Mouse (Mus musculus) intestine, postnatal 0 days (tissue): Measurements from ENCODE around the gene Mical2. TPM values are rescaled to one million over a fixed set of nuclear protein-coding genes. Genes with fewer than 3 reads are reported as not detected.

Source experiments
- ATAC-seq: fragments of 200-750 bp; cut with Nextera tagmentation; 2 replicates; pipeline ENCODE4 v1.8.0; 2017; ENCODE audit warnings: mild to moderate bottlenecking, moderate TSS enrichment, moderate library complexity
- H3K27ac ChIP-seq: fragments of 300-500 bp; sonication (generic); 2 replicates; pipeline ENCODE4 v1.5.1; 2014; ENCODE audit warnings: mild to moderate bottlenecking, low read depth, low read length, moderate library complexity
- H3K27me3 ChIP-seq: fragments of 300-500 bp; sonication (generic); replicated peaks from 2 replicates; pipeline ENCODE4 v1.6.1; 2014; ENCODE audit warnings: low read length, mixed read lengths; ENCODE audit not compliant: control insufficient read depth, insufficient read depth
- H3K36me3 ChIP-seq: fragments of 300-500 bp; sonication (generic); 2 replicates; pipeline ENCODE4 v1.6.1; 2014; ENCODE audit warnings: mild to moderate bottlenecking, moderate library complexity; ENCODE audit not compliant: control insufficient read depth, insufficient read depth
- H3K4me1 ChIP-seq: fragments of 300-500 bp; sonication (generic); replicated peaks from 2 replicates; pipeline ENCODE4 v1.6.1; 2014; ENCODE audit warnings: antibody characterized with exemption, low read length, mixed read lengths; ENCODE audit not compliant: control insufficient read depth, insufficient read depth
- H3K4me2 ChIP-seq: fragments of 300-500 bp; sonication (generic); replicated peaks from 2 replicates; pipeline ENCODE4 v1.6.1; 2014; ENCODE audit warnings: low read depth, mild to moderate bottlenecking, moderate library complexity
- H3K4me3 ChIP-seq: fragments of 300-500 bp; sonication (generic); 2 replicates; pipeline ENCODE4 v1.5.1; 2014; ENCODE audit warnings: low read depth, low read length
- H3K9ac ChIP-seq: fragments of 300-500 bp; sonication (generic); 2 replicates; pipeline ENCODE4 v1.6.1; 2014; ENCODE audit warnings: mild to moderate bottlenecking, low read depth, low read length
- H3K9me3 ChIP-seq: fragments of 300-500 bp; sonication (generic); 2 replicates; pipeline ENCODE4 v1.6.1; 2016; ENCODE audit warnings: mixed run types; ENCODE audit not compliant: control insufficient read depth
- CTCF ChIP-seq: sonication (generic); IDR thresholded peaks from 2 replicates; pipeline ENCODE4 v1.5.1; 2016; ENCODE audit warnings: low read depth, mild to moderate bottlenecking, control low read depth, antibody characterized with exemption, moderate library complexity
- WGBS: fragments of 180-500 bp; shearing (Covaris S2); extraction: QIAGEN DNeasy Blood & Tissue Kit; methylation state at CpG from one replicate; pipeline ENCODE4 v1.1.7; 2014; 5-methylcytosine and 5-hydroxymethylcytosine counted together
- polyA plus RNA-seq: library from polyadenylated mRNA; unstranded; fragments of >200 nt; fragmentation: Nextera tagmentation; extraction: Ambion mirVana; gene quantifications from 2 replicates; pipeline ENCODE4 v1.2.1, GENCODE M21; 2015

Mical2 gene
- polyA plus RNA-seq, 1 experiment from 2014 or later = 13.0 TPM

DNA sequence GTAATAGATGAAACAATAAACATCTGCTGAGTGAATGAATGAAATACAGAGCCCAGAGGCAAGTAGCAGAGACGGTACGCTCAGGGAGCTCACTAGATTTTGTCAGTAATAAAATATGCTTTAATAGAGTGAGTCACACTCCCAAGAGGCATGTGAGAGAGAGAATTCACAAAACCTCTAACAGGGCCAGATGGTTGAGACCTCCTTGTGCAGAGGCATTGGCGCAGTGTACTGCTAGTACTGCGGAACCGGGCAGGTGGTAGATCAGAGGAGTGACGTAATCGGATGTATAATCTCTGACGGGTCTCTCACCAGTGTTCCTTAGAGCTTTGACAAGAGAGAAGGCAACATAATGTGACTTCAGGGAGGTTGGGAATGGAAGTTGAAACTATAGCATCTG lies 78.7 kb downstream of the Mical2 start:
- Histone ChIP-seq H3K4me2 (no peak overlapping the region), H3K4me1 (no peaks in the 10 kb centered on the region), H3K9ac (no peak overlapping the region), H3K27ac (no peak overlapping the region), H3K36me3 (peaks cover 11% of the 10 kb centered on the region), H3K4me3 (no peak overlapping the region), H3K9me3 (no peaks in the 10 kb centered on the region), H3K27me3 (no peaks in the 10 kb centered on the region)
- ATAC-seq = no peak
- TF ChIP-seq CTCF = no peak
- WGBS = 85% methylated on average over 8 of the region's 8 CpGs

DNA sequence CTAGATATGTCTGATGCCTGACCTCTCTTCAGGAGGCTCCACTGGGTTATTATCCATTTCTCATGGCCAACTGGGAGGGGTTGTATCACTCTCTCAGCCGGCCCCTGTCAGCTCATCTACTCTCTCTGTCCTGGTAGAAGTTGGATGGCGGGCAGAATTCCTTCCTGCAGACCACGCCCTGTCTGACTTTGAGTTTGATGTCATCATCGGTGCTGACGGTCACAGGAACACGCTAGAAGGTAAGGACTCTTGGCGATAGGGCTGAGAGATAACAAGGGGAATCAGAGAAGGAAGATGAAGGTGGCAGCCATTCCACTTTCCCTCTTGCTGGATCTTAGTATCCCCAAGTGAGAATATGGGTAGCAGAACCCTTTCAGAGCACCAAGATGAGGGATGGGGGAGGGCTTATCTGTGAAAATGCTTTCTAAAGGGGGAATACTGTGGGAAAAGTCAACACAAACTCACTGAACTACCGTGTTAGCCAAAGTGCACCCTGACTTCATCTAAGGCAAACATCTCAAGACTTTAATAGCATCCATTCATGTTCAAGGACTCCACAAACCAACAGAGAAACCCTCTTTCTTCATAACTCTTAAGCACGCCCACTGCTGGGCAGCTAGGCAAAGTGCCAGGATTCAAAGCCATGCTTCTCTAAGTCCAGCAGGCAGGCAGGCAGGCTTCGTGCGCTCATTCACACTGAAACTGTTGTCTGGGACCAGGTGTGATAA lies 83.8 kb downstream of the Mical2 start:
- Histone ChIP-seq H3K4me1 (no peaks in the 10 kb centered on the region), H3K9ac (no peak overlapping the region), H3K4me2 (0 out of 2 replicates have a peak overlapping the region, but pooled peaks have one; percentile 1), H3K36me3 (peaks cover 17% of the 10 kb centered on the region), H3K4me3 (no peak overlapping the region), H3K27ac (peak overlapping the region; percentile 73), H3K27me3 (no peaks in the 10 kb centered on the region), H3K9me3 (no peaks in the 10 kb centered on the region)
- 39% methylated on average over 11 of the region's 11 CpGs for WGBS
- peak; percentile 46 for TF ChIP-seq CTCF
- ATAC-seq = peak; percentile 68

DNA sequence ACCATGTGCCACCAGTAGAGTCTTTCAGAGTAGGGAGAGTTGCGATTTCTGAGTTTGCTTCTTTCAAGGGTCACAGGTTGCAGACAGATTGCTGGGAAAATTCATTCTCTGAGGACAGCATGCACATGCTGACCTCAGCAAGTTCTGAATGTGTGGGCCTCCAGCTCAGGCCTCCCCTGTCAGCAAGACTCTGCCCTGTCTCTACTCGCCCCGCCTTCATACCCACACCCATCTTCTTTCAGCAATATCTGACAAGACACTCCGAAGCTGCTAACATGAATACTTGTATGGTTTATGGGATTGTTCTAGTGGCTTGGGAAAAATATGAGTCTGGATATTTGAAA lies 84.3 kb downstream of the Mical2 start:
- peak overlapping the region; percentile 73; the same call in 1 of the 2 replicates for H3K27ac ChIP-seq
- H3K27me3 ChIP-seq = no peaks in the 10 kb centered on the region
- ATAC-seq = peak; percentile 53
- H3K4me2 ChIP-seq = no peak overlapping the region
- H3K9me3 ChIP-seq = no peaks in the 10 kb centered on the region
- 47% methylated on average over 4 of the region's 4 CpGs for WGBS
- peaks cover 18% of the 10 kb centered on the region for H3K36me3 ChIP-seq
- no peak overlapping the region for H3K9ac ChIP-seq
- H3K4me3 ChIP-seq = no peak overlapping the region
- H3K4me1 ChIP-seq = no peaks in the 10 kb centered on the region
- no peak for TF ChIP-seq CTCF

DNA sequence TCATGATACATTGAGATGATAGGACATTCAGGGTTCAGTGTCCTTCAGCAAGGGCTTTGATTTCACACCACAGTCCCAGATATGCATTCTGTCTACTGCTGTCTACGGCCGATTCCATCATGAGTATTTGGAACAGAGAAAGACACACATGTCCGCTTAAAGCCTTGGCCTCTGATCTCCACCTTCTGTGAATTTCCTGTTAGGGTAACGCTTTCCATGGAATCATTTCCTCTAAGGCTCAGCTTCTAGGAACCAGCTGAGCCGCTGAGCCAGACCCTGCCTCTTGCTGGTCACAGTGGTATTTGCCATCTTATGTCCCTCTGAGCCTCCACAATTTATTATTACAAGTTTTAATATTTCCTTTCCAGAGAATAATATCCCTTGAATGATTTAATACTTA lies 87.6 kb downstream of the Mical2 start:
- Histone ChIP-seq H3K4me2 (no peak overlapping the region), H3K27ac (no peak overlapping the region), H3K9ac (no peak overlapping the region), H3K9me3 (no peaks in the 10 kb centered on the region), H3K27me3 (no peaks in the 10 kb centered on the region), H3K36me3 (peaks cover 21% of the 10 kb centered on the region), H3K4me1 (0 out of 2 replicates have a peak, but pooled peaks cover 3% of the 10 kb centered on the region), H3K4me3 (no peak overlapping the region)
- no peak for ATAC-seq
- WGBS = 82% methylated on average over 5 of the region's 5 CpGs
- no peak for TF ChIP-seq CTCF

GRCm38 (mm10) chr7:112313670-112314069 lies 88.0 kb downstream of the Mical2 start:
- no peak for ATAC-seq
- 0 out of 2 replicates have a peak, but pooled peaks cover 3% of the 10 kb centered on the region for H3K4me1 ChIP-seq
- H3K27me3 ChIP-seq = no peaks in the 10 kb centered on the region
- H3K9me3 ChIP-seq = no peaks in the 10 kb centered on the region
- no peak overlapping the region for H3K4me2 ChIP-seq
- H3K27ac ChIP-seq = no peak overlapping the region
- peaks cover 21% of the 10 kb centered on the region for H3K36me3 ChIP-seq
- 70% methylated on average over 5 of the region's 5 CpGs for WGBS
- no peak for TF ChIP-seq CTCF
- no peak overlapping the region for H3K9ac ChIP-seq
- H3K4me3 ChIP-seq = no peak overlapping the region

GRCm38 (mm10) chr7:112316239-112316638 lies 90.6 kb downstream of the Mical2 start:
- Histone ChIP-seq H3K9ac (no peak overlapping the region), H3K27ac (no peak overlapping the region), H3K27me3 (no peaks in the 10 kb centered on the region), H3K4me3 (no peak overlapping the region), H3K9me3 (no peaks in the 10 kb centered on the region), H3K4me2 (no peak overlapping the region), H3K4me1 (peaks cover 14% of the 10 kb centered on the region), H3K36me3 (peaks cover 36% of the 10 kb centered on the region)
- WGBS = 81% methylated on average over 1 of the region's 1 CpGs
- ATAC-seq = no peak
- no peak for TF ChIP-seq CTCF
